Mouse (Mus musculus) CH12.LX (cell line): ENCODE results near the gene Gabpb2. TPM values are rescaled to one million over a fixed set of nuclear protein-coding genes. Genes with fewer than 3 reads are reported as not detected.

Experiments used
- DNase-seq: peaks from one replicate; pipeline ENCODE4 v3.0.0-alpha.2; 2013; ENCODE audit errors: extremely low read depth
- H3K27ac ChIP-seq: 2 replicates; pipeline ENCODE4 v1.5.1; 2012; ENCODE audit warnings: low read depth, mild to moderate bottlenecking, control low read depth, moderate library complexity; ENCODE audit not compliant: insufficient read depth
- H3K27me3 ChIP-seq: replicated peaks from 2 replicates; pipeline ENCODE3; 2012; ENCODE audit warnings: inconsistent platforms
- H3K36me3 ChIP-seq, 2 experiments: replicated peaks in 1 of 2; 2 replicates each; pipeline versions ENCODE3 to v1.6.1; 2012; ENCODE audit warnings: inconsistent platforms in 1 of 2, low read length in 1 of 2, mild to moderate bottlenecking in 1 of 2, mixed read lengths in 1 of 2, moderate library complexity in 1 of 2; ENCODE audit not compliant: control insufficient read depth in 1 of 2, insufficient read depth in 1 of 2
- H3K4me1 ChIP-seq, 2 experiments: 2 replicates each; pipeline ENCODE4 v1.6.1; 2012; ENCODE audit warnings: inconsistent platforms in 1 of 2, moderate library complexity in 1 of 2; ENCODE audit not compliant: insufficient read depth in 2 of 2, control insufficient read depth in 1 of 2
- H3K4me2 ChIP-seq: 2 replicates; pipeline ENCODE4 v1.6.1; 2012; ENCODE audit warnings: low read depth, mild to moderate bottlenecking, control low read depth; ENCODE audit not compliant: poor library complexity, insufficient read depth, severe bottlenecking
- H3K4me3 ChIP-seq, 3 experiments: fragments of 150-350 bp in 1 of 3; sonication (generic) in 1 of 3; replicated peaks in 1 of 3; 2 replicates each; pipeline versions ENCODE3 to v1.5.1; 2011 to 2012; ENCODE audit warnings: low read depth in 2 of 3, low read length in 2 of 3, mild to moderate bottlenecking in 2 of 3, moderate library complexity in 2 of 3, control low read depth in 1 of 3, improper control_type of control experiment in 1 of 3, inconsistent platforms in 1 of 3, mixed read lengths in 1 of 3; ENCODE audit not compliant: poor library complexity in 1 of 3
- H3K79me2 ChIP-seq: replicated peaks from 2 replicates; pipeline ENCODE4 v1.6.1; 2012; ENCODE audit warnings: mild to moderate bottlenecking, moderate library complexity; ENCODE audit not compliant: control insufficient read depth, poor library complexity, insufficient read depth, severe bottlenecking; ENCODE audit errors: extremely low read depth
- H3K9ac ChIP-seq: 2 replicates; pipeline ENCODE4 v1.6.1; 2012; ENCODE audit warnings: low read depth, mild to moderate bottlenecking, control low read depth, moderate library complexity; ENCODE audit not compliant: insufficient read depth
- H3K9me3 ChIP-seq: replicated peaks from 2 replicates; pipeline ENCODE3; 2012; ENCODE audit warnings: low read length, inconsistent platforms, mixed read lengths
- BHLHE40 ChIP-seq: IDR thresholded peaks from 2 replicates; pipeline ENCODE4 v1.6.1; 2011; ENCODE audit warnings: mild to moderate bottlenecking, low read depth, low read length, improper control_type of control experiment
- CTCF ChIP-seq, 2 experiments: IDR thresholded peaks in 1 of 2; conservative IDR thresholded peaks in 1 of 2; 2 replicates each; pipeline ENCODE4 v1.5.1; 2011 to 2012; ENCODE audit warnings: low read depth in 2 of 2, low read length in 2 of 2, improper control_type of control experiment in 1 of 2, inconsistent platforms in 1 of 2, mild to moderate bottlenecking in 1 of 2, moderate library complexity in 1 of 2
- E2F4 ChIP-seq: IDR thresholded peaks from 2 replicates; pipeline ENCODE4 v1.6.1; 2011; ENCODE audit warnings: low read depth, low read length, improper control_type of control experiment; ENCODE audit not compliant: insufficient replicate concordance
- ETS1 ChIP-seq: conservative IDR thresholded peaks from 2 replicates; pipeline ENCODE4 v1.6.1; 2012; ENCODE audit warnings: low read depth, mild to moderate bottlenecking, inconsistent platforms, low read length, improper control_type of control experiment, moderate library complexity
- GABPA ChIP-seq: IDR thresholded peaks from 2 replicates; pipeline ENCODE4 v1.6.1; 2012; ENCODE audit warnings: low read depth, low read length, improper control_type of control experiment, inconsistent platforms; ENCODE audit not compliant: insufficient replicate concordance
- HCFC1 ChIP-seq: IDR thresholded peaks from 2 replicates; pipeline ENCODE4 v1.6.1; 2012; ENCODE audit warnings: low read depth, mild to moderate bottlenecking, inconsistent platforms, low read length, improper control_type of control experiment
- IRF4 ChIP-seq: IDR thresholded peaks from 2 replicates; pipeline ENCODE4 v1.6.1; 2014; ENCODE audit warnings: low read depth, mild to moderate bottlenecking, inconsistent platforms, low read length, improper control_type of control experiment
- JUND ChIP-seq: conservative IDR thresholded peaks from 2 replicates; pipeline ENCODE4 v1.6.1; 2011; ENCODE audit warnings: low read depth, low read length, improper control_type of control experiment
- MAX ChIP-seq: IDR thresholded peaks from 2 replicates; pipeline ENCODE4 v1.6.1; 2011; ENCODE audit warnings: low read length, improper control_type of control experiment
- MXI1 ChIP-seq: IDR thresholded peaks from 2 replicates; pipeline ENCODE4 v1.6.1; 2011; ENCODE audit warnings: mild to moderate bottlenecking, low read depth, low read length, improper control_type of control experiment
- NELFE ChIP-seq: IDR thresholded peaks from 2 replicates; pipeline ENCODE4 v1.6.1; 2011; ENCODE audit warnings: low read depth, low read length, improper control_type of control experiment
- POLR2A ChIP-seq: IDR thresholded peaks from 2 replicates; pipeline ENCODE4 v1.6.1; 2011; ENCODE audit warnings: low read depth, mild to moderate bottlenecking, improper control_type of control experiment, low read length
- POLR2AphosphoS2 ChIP-seq: IDR thresholded peaks from 2 replicates; pipeline ENCODE4 v1.6.1; 2011; ENCODE audit warnings: low read depth, low read length, improper control_type of control experiment
- RAD21 ChIP-seq: IDR thresholded peaks from 2 replicates; pipeline ENCODE4 v1.6.1; 2011; ENCODE audit warnings: low read depth, mild to moderate bottlenecking, low read length, improper control_type of control experiment, moderate library complexity
- SIN3A ChIP-seq: IDR thresholded peaks from 2 replicates; pipeline ENCODE4 v1.6.1; 2012; ENCODE audit warnings: low read length, improper control_type of control experiment, inconsistent platforms
- TBP ChIP-seq: conservative IDR thresholded peaks from 2 replicates; pipeline ENCODE4 v1.6.1; 2011; ENCODE audit warnings: low read depth, low read length, improper control_type of control experiment
- TCF12 ChIP-seq: IDR thresholded peaks from 2 replicates; pipeline ENCODE4 v1.6.1; 2014; ENCODE audit warnings: low read depth, mild to moderate bottlenecking, inconsistent platforms, low read length, improper control_type of control experiment
- UBTF ChIP-seq: IDR thresholded peaks from 2 replicates; pipeline ENCODE4 v1.6.1; 2012; ENCODE audit warnings: low read depth, mild to moderate bottlenecking, inconsistent platforms, low read length, improper control_type of control experiment, moderate library complexity
- ZC3H11A ChIP-seq: IDR thresholded peaks from 2 replicates; pipeline ENCODE4 v1.6.1; 2012; ENCODE audit warnings: low read depth, mild to moderate bottlenecking, inconsistent platforms, low read length, improper control_type of control experiment
- ZMIZ1 ChIP-seq: IDR thresholded peaks from 2 replicates; pipeline ENCODE4 v1.6.1; 2012; ENCODE audit warnings: low read depth, mild to moderate bottlenecking, inconsistent platforms, low read length, improper control_type of control experiment
- dilution Hi-C: fragments of 300-500 bp; cut with MboI; formaldehyde crosslinking; loops from 2 replicates; pipeline ENCODE4 v1.14.3; 2020; ENCODE audit warnings: low sequenced_read_pairs; ENCODE audit not compliant: extremely low pct_unique_long_range_greater_than_20kb, extremely low pct_ligation_motif_present
- in situ Hi-C: fragments of 300-500 bp; cut with MboI; formaldehyde crosslinking; loops from 3 replicates; pipeline ENCODE4 v1.14.3; 2019; ENCODE audit warnings: low sequenced_read_pairs, low pct_ligation_motif_present, low pct_unique_long_range_greater_than_20kb, mixed read lengths
- polyA plus RNA-seq: library from polyadenylated mRNA; unstranded; fragments of >175 nt; gene quantifications from 2 replicates; pipeline ENCODE4 v1.2.1, GENCODE M21; 2012; ENCODE audit warnings: low read depth; ENCODE audit not compliant: insufficient read length
- total RNA-seq, 2 experiments: library from RNA; depleted of rRNA; stranded (reverse); fragments of 300-350 nt in 1 of 2; fragments of >200 nt in 1 of 2; gene quantifications; 2 replicates each; pipeline ENCODE4 v1.2.3; 2012 to 2014

The Gabpb2 gene
- total and polyA plus RNA-seq, 3 experiments = 14.7 to 20.6 (median 16.6) TPM

DNA sequence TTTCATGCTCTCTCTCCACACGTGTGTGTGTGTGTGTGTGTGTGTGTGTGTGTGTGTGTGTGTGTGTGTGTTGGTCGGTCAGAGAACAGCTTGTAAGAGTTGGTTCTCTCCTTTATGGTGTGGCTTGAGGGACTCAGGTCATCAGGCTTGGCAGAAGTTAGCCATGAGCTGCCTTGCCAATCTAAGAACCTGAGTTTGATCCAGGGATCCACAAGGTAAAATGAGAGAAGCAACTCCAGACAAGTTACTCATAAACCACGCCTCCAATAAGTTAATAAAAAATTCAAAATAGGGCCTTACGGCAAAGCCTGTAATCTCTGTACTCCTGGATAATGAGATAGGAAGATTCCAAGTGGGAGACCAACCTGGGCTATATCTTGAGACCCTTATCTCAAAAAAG is 9.4 kb downstream of the Gabpb2 start:
- Histone ChIP-seq H3K27me3 (no peaks in the 10 kb centered on the region), H3K36me3 (peaks cover 37 to 82% of the 10 kb centered on the region in 2 experiments), H3K4me3 (no peak overlapping the region), H3K9me3 (no peaks in the 10 kb centered on the region), H3K4me2 (no peak overlapping the region), H3K9ac (no peak overlapping the region), H3K27ac (no peak overlapping the region), H3K79me2 (0 out of 2 replicates have a peak, but pooled peaks cover 2% of the 10 kb centered on the region), H3K4me1 (no peaks in the 10 kb centered on the region)
- TF ChIP-seq CTCF (conservative IDR thresholded peaks at IDR 0.05 in 1 of 2, IDR thresholded peaks at IDR 0.05 in 1 of 2; ENCODE audit: low read depth in 2 of 2, low read length in 2 of 2) (no peak), JUND (no peak), POLR2AphosphoS2 (no peak), NELFE (no peak), ZC3H11A (no peak), POLR2A (no peak), HCFC1 (no peak), RAD21 (no peak), UBTF (no peak), TBP (no peak), MAX (no peak), SIN3A (no peak), MXI1 (no peak), IRF4 (no peak), ZMIZ1 (no peak)
- dilution Hi-C loops (no loop called here), in situ Hi-C loops (no loop called here)
- DNase-seq = no peak

DNA sequence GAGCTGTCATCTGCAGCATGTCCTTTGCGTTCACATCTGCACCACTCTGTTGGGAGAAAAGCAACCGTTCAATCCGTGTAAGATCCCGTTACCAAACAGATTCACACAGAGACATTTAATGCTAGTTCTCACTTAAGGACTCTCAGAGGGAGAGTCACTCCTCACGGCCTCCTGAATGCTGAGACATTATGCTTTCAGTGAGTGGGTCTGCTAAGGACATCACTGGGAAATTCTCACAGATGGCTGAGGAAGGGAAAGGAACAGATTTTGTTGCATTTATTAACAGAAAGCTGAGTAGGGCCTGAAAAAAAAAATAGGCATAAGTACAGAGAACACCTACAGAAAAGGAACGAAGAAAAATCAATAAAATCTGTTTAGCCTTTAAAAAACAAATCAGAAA is 13.8 kb downstream of the Gabpb2 start:
- Histone ChIP-seq H3K9me3 (no peaks in the 10 kb centered on the region), H3K79me2 (no peaks in the 10 kb centered on the region), H3K36me3 (peaks cover 58 to 93% of the 10 kb centered on the region in 2 experiments), H3K27ac (no peak overlapping the region), H3K4me2 (no peak overlapping the region), H3K4me3 (no peak overlapping the region), H3K27me3 (no peaks in the 10 kb centered on the region), H3K4me1 (no peaks in the 10 kb centered on the region), H3K9ac (no peak overlapping the region)
- in situ Hi-C loops = no loop called here
- no peak for TF ChIP-seq E2F4
- dilution Hi-C loops = no loop called here
- DNase-seq = no peak

DNA sequence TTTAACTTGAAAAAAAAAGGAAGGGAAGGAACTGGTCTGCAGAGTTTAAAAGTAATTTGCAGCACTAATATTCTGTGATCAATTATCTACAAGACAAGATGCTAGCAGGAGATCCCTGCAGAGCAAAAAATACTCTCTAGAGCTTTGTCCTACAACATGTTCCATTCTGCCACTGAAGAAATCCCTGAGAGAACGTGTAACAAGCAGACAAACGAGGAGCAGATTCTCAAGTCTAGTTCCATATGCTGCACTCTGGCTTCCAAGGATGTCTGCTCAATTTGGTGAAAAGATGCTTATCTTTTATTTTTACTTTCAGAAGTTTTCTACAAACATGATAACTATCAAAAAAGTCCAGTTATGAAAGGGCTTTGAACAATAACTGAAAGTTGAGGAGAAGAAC is 17.2 kb downstream of the Gabpb2 start:
- TF ChIP-seq TCF12 (no peak), MXI1 (no peak), ZMIZ1 (no peak), BHLHE40 (no peak), RAD21 (no peak), JUND (no peak), GABPA (no peak), ETS1 (no peak)
- DNase-seq = no peak
- dilution Hi-C loops (no loop called here), in situ Hi-C loops (no loop called here)
- Histone ChIP-seq H3K27ac (no peak overlapping the region), H3K9ac (no peak overlapping the region), H3K9me3 (no peaks in the 10 kb centered on the region), H3K27me3 (no peaks in the 10 kb centered on the region), H3K4me3 (no peak overlapping the region), H3K4me1 (no peaks in the 10 kb centered on the region), H3K4me2 (no peak overlapping the region), H3K79me2 (no peaks in the 10 kb centered on the region), H3K36me3 (peaks cover 58 to 96% of the 10 kb centered on the region in 2 experiments)
